Mouse (Mus musculus) intestine, embryonic 14.5 days (tissue): Measurements from ENCODE around the gene Pelp1. TPM values are rescaled to one million over a fixed set of nuclear protein-coding genes. Genes with fewer than 3 reads are reported as not detected.

Experiments
- ATAC-seq: fragments of 200-750 bp; cut with Nextera tagmentation; replicated peaks from 2 replicates; pipeline ENCODE4 v1.8.0; 2017; ENCODE audit warnings: low read depth, moderate number of reproducible peaks, moderate TSS enrichment, moderate library complexity; ENCODE audit not compliant: low FRiP score, low TSS enrichment
- DNase-seq: peaks from one replicate; pipeline ENCODE4 v3.0.0-alpha.2; 2018; ENCODE audit warnings: low spot score
- H3K27ac ChIP-seq: fragments of 300-500 bp; sonication (generic); 2 replicates; pipeline ENCODE4 v1.5.1; 2014; ENCODE audit warnings: low read depth, mild to moderate bottlenecking, control low read depth
- H3K27me3 ChIP-seq: fragments of 300-500 bp; sonication (generic); replicated peaks from 2 replicates; pipeline ENCODE4 v1.6.1; 2014; ENCODE audit warnings: low read length, control low read depth; ENCODE audit not compliant: control insufficient read depth, insufficient read depth
- H3K36me3 ChIP-seq: fragments of 300-500 bp; sonication (generic); 2 replicates; pipeline ENCODE4 v1.6.1; 2014; ENCODE audit warnings: low read length, control low read depth; ENCODE audit not compliant: control insufficient read depth, insufficient read depth
- H3K4me1 ChIP-seq: fragments of 300-500 bp; sonication (generic); replicated peaks from 2 replicates; pipeline ENCODE4 v1.6.1; 2014; ENCODE audit warnings: low read length, control low read depth, mixed read lengths; ENCODE audit not compliant: control insufficient read depth, insufficient read depth
- H3K4me2 ChIP-seq: fragments of 300-500 bp; sonication (generic); 2 replicates; pipeline ENCODE4 v1.6.1; 2014; ENCODE audit warnings: low read length
- H3K4me3 ChIP-seq: fragments of 300-500 bp; sonication (generic); 2 replicates; pipeline ENCODE4 v1.5.1; 2014; ENCODE audit warnings: low read depth, low read length, control low read depth, mixed read lengths
- H3K9ac ChIP-seq: fragments of 300-500 bp; sonication (generic); 2 replicates; pipeline ENCODE4 v1.6.1; 2014; ENCODE audit warnings: mild to moderate bottlenecking, low read length
- H3K9me3 ChIP-seq: fragments of 300-500 bp; sonication (generic); 2 replicates; pipeline ENCODE4 v1.6.1; 2016; ENCODE audit warnings: low read length, control low read depth; ENCODE audit not compliant: control insufficient read depth
- WGBS: fragments of 180-500 bp; shearing (Covaris S2); extraction: QIAGEN DNeasy Blood & Tissue Kit; methylation state at CpG from one replicate; pipeline ENCODE4 v1.1.7; 2014; 5-methylcytosine and 5-hydroxymethylcytosine counted together
- polyA plus RNA-seq: library from polyadenylated mRNA; unstranded; fragments of >200 nt; fragmentation: Nextera tagmentation; extraction: Ambion mirVana; gene quantifications from 2 replicates; pipeline ENCODE4 v1.2.1, GENCODE M21; 2014

Gene Pelp1
- polyA plus RNA-seq = 34.3 and 41.2 TPM in 2 replicates

GRCm38 (mm10) chr11:70409594-70410296 lies at the start of gene Pelp1:
TSS of gene Pelp1 (minus strand) at chr11:70410031.
- H3K9me3 ChIP-seq = no peaks in the 10 kb centered on the region
- H3K9ac ChIP-seq = peak within 1 kb of the TSS; percentile 92
- H3K36me3 ChIP-seq = peaks cover 21% of the 10 kb centered on the region
- peak within 1 kb of the TSS; percentile 68 for H3K4me2 ChIP-seq
- H3K4me1 ChIP-seq = peaks cover 13% of the 10 kb centered on the region
- ATAC-seq = peak; percentile 97
- H3K27me3 ChIP-seq = no peaks in the 10 kb centered on the region
- under 1% methylated on average over 56 of the region's 59 CpGs for WGBS
- peak within 1 kb of the TSS; percentile 66 for H3K27ac ChIP-seq
- peak within 1 kb of the TSS; percentile 86 for H3K4me3 ChIP-seq
- peak; percentile 99 for DNase-seq

GRCm38 (mm10) chr11:70458688-70459600 lies 49.1 kb upstream of the Pelp1 start, which contains the start of gene Zmynd15:
TSS of gene Zmynd15 (plus strand) at chr11:70459433.
- DNase-seq (peak; percentile 75), ATAC-seq (0 out of 2 replicates have a peak, but pooled peaks have one; percentile 22)
- peak within 1 kb of the TSS; percentile 9; the same call in 1 of the 2 replicates for H3K27ac ChIP-seq

GRCm38 (mm10) chr11:70453261-70454044 lies 43.6 kb upstream of the Pelp1 start:
- 89% methylated on average over 9 of the region's 9 CpGs for WGBS
- Histone ChIP-seq H3K4me1 (peaks cover 16% of the 10 kb centered on the region), H3K4me2 (no peak overlapping the region; the same call in 1 of the 2 replicates)

More at GRCm38 (mm10) chr11:70458688-70459600, 49.1 kb upstream of the Pelp1 start, which contains the start of gene Zmynd15:
- Histone ChIP-seq H3K9ac (peak within 1 kb of the TSS; percentile 60), H3K36me3 (0 out of 2 replicates have a peak, but pooled peaks cover 4% of the 10 kb centered on the region), H3K4me1 (peaks cover under 1% of the 10 kb centered on the region), H3K27me3 (peaks cover 18% of the 10 kb centered on the region), H3K4me3 (peak within 1 kb of the TSS; percentile 62), H3K4me2 (peak within 1 kb of the TSS; percentile 100), H3K9me3 (no peaks in the 10 kb centered on the region)
- 18% methylated on average over 32 of the region's 32 CpGs for WGBS

GRCm38 (mm10) chr11:70451797-70452498 lies 42.1 kb upstream of the Pelp1 start, which contains the start of gene Med11:
TSS of gene Med11 (plus strand) at chr11:70451919.
- H3K4me1 ChIP-seq = peaks cover 16% of the 10 kb centered on the region
- DNase-seq = peak; percentile 98
- H3K9me3 ChIP-seq = no peaks in the 10 kb centered on the region
- under 1% methylated on average over 46 of the region's 46 CpGs for WGBS
- peak within 1 kb of the TSS; percentile 61 for H3K9ac ChIP-seq
- ATAC-seq = peak; percentile 98
- no peaks in the 10 kb centered on the region for H3K27me3 ChIP-seq
- H3K4me3 ChIP-seq = peak within 1 kb of the TSS; percentile 57
- H3K27ac ChIP-seq = peak within 1 kb of the TSS; percentile 92
- peaks cover 13% of the 10 kb centered on the region; the same call in 1 of the 2 replicates for H3K36me3 ChIP-seq
- peak within 1 kb of the TSS; percentile 73 for H3K4me2 ChIP-seq

More at GRCm38 (mm10) chr11:70453261-70454044, 43.6 kb upstream of the Pelp1 start:
- Histone ChIP-seq H3K36me3 (peaks cover 13% of the 10 kb centered on the region; the same call in 1 of the 2 replicates), H3K27ac (no peak overlapping the region; the same call in 1 of the 2 replicates), H3K9ac (no peak overlapping the region), H3K4me3 (no peak overlapping the region), H3K27me3 (peaks cover 1% of the 10 kb centered on the region), H3K9me3 (no peaks in the 10 kb centered on the region)
- ATAC-seq (no peak), DNase-seq (no peak)

GRCm38 (mm10) chr11:70450926-70451325 lies 41.1 kb upstream of the Pelp1 start:
- Histone ChIP-seq H3K9me3 (no peaks in the 10 kb centered on the region), H3K4me3 (no peak overlapping the region), H3K27me3 (no peaks in the 10 kb centered on the region), H3K4me1 (peaks cover 16% of the 10 kb centered on the region), H3K9ac (no peak overlapping the region), H3K4me2 (no peak overlapping the region), H3K27ac (no peak overlapping the region), H3K36me3 (peaks cover 13% of the 10 kb centered on the region; the same call in 1 of the 2 replicates)
- DNase-seq (no peak), ATAC-seq (no peak)
- 81% methylated on average over 2 of the region's 2 CpGs for whole genome bisulfite sequencing

- no peak overlapping the region for H3K27ac ChIP-seq
- no peaks in the 10 kb centered on the region for H3K9me3 ChIP-seq
- ATAC-seq = no peak
- no peak overlapping the region for H3K9ac ChIP-seq
- H3K4me1 ChIP-seq = peaks cover under 1% of the 10 kb centered on the region; the same call in 1 of the 2 replicates
- WGBS = 64% methylated on average over 1 of the region's 1 CpGs
- H3K36me3 ChIP-seq = no peaks in the 10 kb centered on the region
- H3K4me2 ChIP-seq = no peak overlapping the region
- no peak overlapping the region for H3K4me3 ChIP-seq
- DNase-seq = no peak
- no peaks in the 10 kb centered on the region for H3K27me3 ChIP-seq
These were observed 37.5 kb upstream of the Pelp1 start for GRCm38 (mm10) chr11:70447373-70447772.

GRCm38 (mm10) chr11:70446756-70447155 lies 36.9 kb upstream of the Pelp1 start:
- H3K9me3 ChIP-seq = no peaks in the 10 kb centered on the region
- H3K9ac ChIP-seq = no peak overlapping the region
- no peak for DNase-seq
- 47% methylated on average over 3 of the region's 3 CpGs for WGBS
- no peak for ATAC-seq
- no peak overlapping the region for H3K4me2 ChIP-seq
- no peak overlapping the region for H3K27ac ChIP-seq
- no peaks in the 10 kb centered on the region for H3K27me3 ChIP-seq
- H3K36me3 ChIP-seq = no peaks in the 10 kb centered on the region
- no peaks in the 10 kb centered on the region for H3K4me1 ChIP-seq
- no peak overlapping the region for H3K4me3 ChIP-seq
